Mouse (Mus musculus): Measurements from ENCODE around the gene Fads2.

DNA sequence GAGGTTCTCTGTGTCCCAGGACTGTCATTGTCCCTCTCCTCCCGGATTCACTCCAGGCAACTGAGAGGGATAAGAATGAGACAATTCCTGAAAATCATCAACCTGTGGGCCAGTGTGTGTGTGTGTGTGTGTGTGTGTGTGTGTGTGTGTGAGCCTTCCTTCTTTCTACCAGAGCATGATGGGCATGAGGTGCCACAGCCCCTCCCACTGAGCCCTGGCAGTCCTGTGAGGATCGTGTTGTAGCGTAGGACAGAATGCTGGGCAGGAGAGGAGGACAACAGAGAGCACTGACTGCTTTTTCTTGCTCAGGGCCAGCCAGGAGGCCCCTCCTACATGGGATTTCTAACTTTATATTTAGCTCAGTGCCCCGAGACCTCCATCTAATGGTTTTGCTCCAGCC lies 58.7 kb downstream of the Fads2 start:
- no peak for TF ChIP-seq CTCF (conservative IDR thresholded peaks at IDR 0.05; ENCODE audit: low read length)
- TF ChIP-seq POU5F1 (IDR thresholded peaks at IDR 0.05; ENCODE audit: borderline replicate concordance, low read length), result no peak
